Mouse (Mus musculus) heart, postnatal 0 days (tissue): Measurements from ENCODE around the gene Ptprh.

Source experiments
- CTCF ChIP-seq: IDR thresholded peaks from 2 replicates; pipeline ENCODE4 v1.5.1; 2016; ENCODE audit warnings: antibody characterized with exemption, control low read depth, low read depth
- EP300 ChIP-seq: IDR thresholded peaks from 2 replicates; pipeline ENCODE4 v1.6.1; 2016; ENCODE audit warnings: antibody characterized with exemption, low read depth

DNA sequence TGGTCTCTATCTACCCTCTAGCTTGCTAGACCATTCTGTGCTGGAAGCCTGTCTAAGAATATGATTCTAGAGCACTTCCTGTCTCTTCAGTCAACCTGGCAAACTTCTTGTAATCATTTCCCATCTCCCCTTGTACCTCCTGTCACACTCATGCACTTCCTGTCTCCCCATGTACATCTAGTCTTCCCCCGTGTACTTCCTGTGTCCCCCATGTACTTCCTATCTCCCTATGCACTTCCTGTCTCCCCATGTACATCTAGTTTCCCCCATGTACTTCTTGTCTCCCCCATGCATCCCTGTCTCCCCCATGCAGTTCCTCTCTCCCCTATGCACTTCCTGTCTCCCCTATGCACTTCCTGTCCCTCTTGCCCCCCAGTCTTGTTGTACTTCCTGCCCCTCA, 85.4 kb downstream of the Ptprh start:
- TF ChIP-seq EP300 (no peak), CTCF (no peak)
